8 mouse cellular contexts compared by ENCODE assay signal in the genomic region with DNA sequence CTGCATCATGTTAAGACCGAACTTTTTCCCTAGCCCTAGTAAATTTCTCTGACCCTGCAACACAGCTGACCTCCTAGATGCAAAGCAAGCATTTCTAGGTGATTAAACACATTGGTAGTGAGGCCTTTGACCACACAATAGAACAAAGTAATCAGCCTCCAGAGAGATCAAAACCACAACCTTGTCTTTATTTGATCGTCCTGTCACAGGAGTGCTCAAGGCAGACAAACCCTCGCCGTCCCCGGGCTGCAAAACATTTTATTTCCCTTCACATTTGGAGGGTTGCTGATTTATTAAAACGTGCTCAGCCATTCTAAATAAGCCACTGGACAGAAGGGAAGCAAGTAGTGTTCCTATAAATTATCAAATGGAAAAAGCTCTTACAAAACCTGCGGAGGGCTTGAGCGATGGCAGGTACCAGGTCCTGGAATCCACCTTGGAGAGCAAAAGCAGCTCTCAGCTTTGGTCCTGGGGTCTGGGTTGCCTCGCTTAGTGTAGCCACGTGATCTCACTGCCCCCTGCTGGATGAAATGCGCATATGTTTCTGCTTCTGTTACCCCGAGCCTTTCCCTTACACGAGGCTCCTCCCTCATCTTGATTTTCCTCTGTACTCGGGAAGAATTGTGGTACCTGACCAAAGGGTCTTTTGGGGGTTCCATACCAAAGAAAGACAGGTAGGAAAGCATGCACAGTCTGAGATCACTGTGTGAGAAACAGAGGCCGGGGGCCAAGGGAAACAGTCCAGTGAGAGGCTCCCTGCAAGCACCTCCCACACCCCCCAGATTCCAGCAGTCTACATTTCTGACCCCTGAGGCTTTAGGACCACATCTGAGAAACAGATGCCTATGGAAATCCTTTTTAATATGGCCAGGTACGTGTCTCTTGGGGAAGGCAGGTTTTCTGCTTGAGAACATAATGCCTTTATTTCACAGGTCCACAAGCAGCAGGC.
DNase-seq lines count a peak whose midpoint lies in the region; ATAC-seq lines count a peak whose summit lies in the region.

No protein-coding gene starts in this region.

- intact Hi-C loops in gastrocnemius, postnatal 36 days (cut with DNase I) = no loop called here
- intact Hi-C loops in left cerebral cortex, postnatal 10 days (cut with DNase I) = loop anchor here (5.0 to 10.0 kb wide), 2 partner anchors 1193 to 1665 kb away; no protein-coding TSS in a partner anchor

- no peak overlapping the region for H3K4me3 ChIP-seq in intestine, embryonic 15.5 days (replicated peaks)

- peak; percentile 66 to 73 for DNase-seq in adrenal gland, adult 18-20 months (ENCODE audit: low spot score in 2 of 2)
- peak; percentile 94 for DNase-seq in embryo, embryonic 10.5 days (ENCODE audit: low spot score)
- peak; percentile 28 to 45 for DNase-seq in gastrocnemius, postnatal 36 days
- DNase-seq in left cerebral cortex, postnatal 10 days (ENCODE audit: extremely low spot score in 1 of 2, low spot score in 2 of 2) = peak; percentile 75 to 86
- peak; percentile 89 for DNase-seq in mesoderm, embryonic 11.5 days (ENCODE audit: low read depth, low spot score)
- peak; percentile 26 for DNase-seq in skeletal muscle tissue, adult 2 months (ENCODE audit: low read depth, low spot score)

- no peaks in the 10 kb centered on the region for H3K9me3 ChIP-seq in intestine, embryonic 15.5 days

- H3K4me1 ChIP-seq in intestine, embryonic 15.5 days (replicated peaks) = no peaks in the 10 kb centered on the region

- H3K4me2 ChIP-seq in intestine, embryonic 15.5 days (replicated peaks) = peak overlapping the region; percentile 49; the same call in 1 of the 2 replicates

- peak; percentile 92 for ATAC-seq in intestine, embryonic 15.5 days
- no peak for ATAC-seq in monocyte, adult 5-6 weeks (replicated peaks; ENCODE audit: insufficient number of reproducible peaks, low FRiP score, low TSS enrichment, poor library complexity, severe bottlenecking)

- no peaks in the 10 kb centered on the region for H3K27me3 ChIP-seq in intestine, embryonic 15.5 days (replicated peaks)

- no peaks in the 10 kb centered on the region for H3K36me3 ChIP-seq in intestine, embryonic 15.5 days

- WGBS in intestine, embryonic 15.5 days = 21% methylated on average over 16 of the region's 16 CpGs

- H3K9ac ChIP-seq in intestine, embryonic 15.5 days = no peak overlapping the region

- no peak overlapping the region for H3K27ac ChIP-seq in intestine, embryonic 15.5 days

Comparison
In these comparisons a context has a peak if more than half of its experiments do, and no peak if none do; other contexts are left out.
1. DNase-seq: peak in every context shown above with its lines; median percentile 94 in embryo, embryonic 10.5 days; 89 in mesoderm, embryonic 11.5 days; 80 in left cerebral cortex, postnatal 10 days; 70 in adrenal gland, adult 18-20 months; 36 in gastrocnemius, postnatal 36 days; 26 in skeletal muscle tissue, adult 2 months.